8 mouse cellular contexts compared by ENCODE assay signal in the genomic region with DNA sequence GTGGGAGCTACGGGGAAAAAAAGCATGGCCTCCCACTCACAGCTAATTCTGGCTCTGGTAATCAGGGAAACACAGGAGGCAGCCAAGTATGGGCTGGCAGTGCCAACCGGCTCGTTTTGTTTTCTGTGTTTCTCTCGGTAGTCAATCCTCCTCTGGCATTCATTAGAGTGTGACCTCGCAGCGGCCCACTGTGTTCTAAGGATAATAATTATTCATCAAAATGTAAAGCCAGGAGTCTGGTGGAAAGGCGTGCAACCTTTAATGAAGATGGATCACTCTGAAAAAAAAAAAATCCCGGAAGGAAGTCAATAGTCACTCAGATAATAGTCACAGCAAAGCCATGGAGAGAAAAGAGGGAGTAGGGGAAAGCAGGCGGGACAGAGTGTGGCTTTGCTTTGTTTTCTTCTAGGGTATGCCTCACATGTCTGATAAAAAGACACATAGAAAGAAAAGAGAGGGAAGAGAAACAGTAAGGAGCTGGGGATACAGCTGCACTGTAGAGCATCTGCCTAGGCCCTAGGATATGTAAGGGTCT. TPM values are rescaled to one million over a fixed set of nuclear protein-coding genes. Genes with fewer than 3 reads are reported as not detected.
A peak's percentile ranks its signal among the peaks of the same experiment; 100 is the strongest.
DNase-seq lines count a peak whose midpoint lies in the region; ATAC-seq lines count a peak whose summit lies in the region.

No protein-coding gene starts in this region.

- intact Hi-C loops in gastrocnemius, postnatal 14 days (cut with DNase I; ENCODE audit: low total_unique reads): no loop called here

- ATAC-seq in erythroid progenitor cell, adult 5-6 weeks (replicated peaks; ENCODE audit: low FRiP score, poor library complexity, severe bottlenecking): no peak

- peak; percentile 72 for DNase-seq in layer of hippocampus, adult 11-12 months (ENCODE audit: low spot score)
- DNase-seq in layer of hippocampus, adult 9-10 months (ENCODE audit: low spot score): no peak
- peak; percentile 46 for DNase-seq in embryo, embryonic 10.5 days (ENCODE audit: low spot score)
- DNase-seq in layer of hippocampus, adult 9-11 months: peak; percentile 81
- peak; percentile 74 to 76 for DNase-seq in right cerebral cortex, adult 2 months (ENCODE audit: low spot score in 2 of 2)
- DNase-seq in gastrocnemius, postnatal 14 days: no peak
- DNase-seq in lung, postnatal 14 days: no peak

RNA-seq across cellular contexts. Expression of gene Usp44, which starts 59.4 kb away (rescaled TPM):
- under 1 TPM; 0.31 to 0.45 TPM for total RNA-seq in gastrocnemius, postnatal 14 days (2021)
- not detected in 2 replicates for total RNA-seq in erythroid progenitor cell, adult 5-6 weeks (2015; ENCODE audit: low replicate concordance)
- total RNA-seq in erythroid progenitor cell, adult 5-6 weeks (2017; ENCODE audit: low replicate concordance): not detected in 2 replicates

Comparison
In these comparisons a context has a peak if more than half of its experiments do, and no peak if none do; other contexts are left out.
1. DNase-seq: peak in layer of hippocampus, adult 11-12 months (single experiment), embryo, embryonic 10.5 days (single experiment), layer of hippocampus, adult 9-11 months (single experiment) and right cerebral cortex, adult 2 months (2 of 2); none in layer of hippocampus, adult 9-10 months (single experiment), gastrocnemius, postnatal 14 days (single experiment) and lung, postnatal 14 days (single experiment).